Mouse (Mus musculus) heart, embryonic 16.5 days (tissue): Measurements from ENCODE around the gene Rpia. TPM values are rescaled to one million over a fixed set of nuclear protein-coding genes. Genes with fewer than 3 reads are reported as not detected.

Experiments used
- ATAC-seq: fragments of 200-750 bp; cut with Nextera tagmentation; replicated peaks from 2 replicates; pipeline ENCODE4 v1.8.0; 2017; ENCODE audit warnings: moderate number of reproducible peaks; ENCODE audit not compliant: insufficient read depth, low FRiP score; ENCODE audit errors: extremely low read depth
- H3K27ac ChIP-seq: fragments of 300-500 bp; sonication (generic); 2 replicates; pipeline ENCODE4 v1.5.1; 2014; ENCODE audit warnings: mild to moderate bottlenecking, low read length, control low read depth, moderate library complexity
- H3K27me3 ChIP-seq: fragments of 300-500 bp; sonication (generic); 2 replicates; pipeline ENCODE4 v1.6.1; 2014; ENCODE audit warnings: low read length, mixed read lengths; ENCODE audit not compliant: control insufficient read depth, insufficient read depth
- H3K36me3 ChIP-seq: fragments of 300-500 bp; sonication (generic); 2 replicates; pipeline ENCODE4 v1.6.1; 2014; ENCODE audit not compliant: control insufficient read depth, insufficient read depth
- H3K4me1 ChIP-seq: fragments of 300-500 bp; sonication (generic); 2 replicates; pipeline ENCODE4 v1.6.1; 2014; ENCODE audit warnings: low read length, mixed read lengths; ENCODE audit not compliant: control insufficient read depth, insufficient read depth
- H3K4me2 ChIP-seq: fragments of 300-500 bp; sonication (generic); 2 replicates; pipeline ENCODE4 v1.6.1; 2014; ENCODE audit warnings: low read depth, mild to moderate bottlenecking, control low read depth, low read length
- H3K4me3 ChIP-seq: fragments of 300-500 bp; sonication (generic); 2 replicates; pipeline ENCODE4 v1.5.1; 2014; ENCODE audit warnings: mild to moderate bottlenecking, control low read depth, low read length
- H3K9ac ChIP-seq: fragments of 300-500 bp; sonication (generic); 2 replicates; pipeline ENCODE4 v1.6.1; 2014; ENCODE audit warnings: low read length, control low read depth
- H3K9me3 ChIP-seq: fragments of 300-500 bp; sonication (generic); replicated peaks from 2 replicates; pipeline ENCODE4 v1.6.1; 2016; ENCODE audit warnings: low read length; ENCODE audit not compliant: control insufficient read depth
- WGBS: fragments of 180-500 bp; shearing (Covaris S2); extraction: QIAGEN DNeasy Blood & Tissue Kit; methylation state at CpG from one replicate; pipeline ENCODE4 v1.1.7; 2014; 5-methylcytosine and 5-hydroxymethylcytosine counted together
- polyA plus RNA-seq: library from polyadenylated mRNA; unstranded; fragments of >200 nt; fragmentation: Nextera tagmentation; extraction: Ambion mirVana; gene quantifications from 2 replicates; pipeline ENCODE4 v1.2.1, GENCODE M21; 2015

Gene Rpia
- polyA plus RNA-seq, 1 experiment from 2014 or later, result 1.6 TPM

- 86% methylated on average over 1 of the region's 1 CpGs for WGBS
- Histone ChIP-seq H3K4me3 (no peak overlapping the region), H3K9me3 (no peaks in the 10 kb centered on the region), H3K4me2 (no peak overlapping the region), H3K27ac (no peak overlapping the region), H3K9ac (no peak overlapping the region), H3K4me1 (no peaks in the 10 kb centered on the region), H3K36me3 (no peaks in the 10 kb centered on the region), H3K27me3 (no peaks in the 10 kb centered on the region)
- ATAC-seq, result no peak
Measured at GRCm38 (mm10) chr6:70729125-70729524, 62.9 kb downstream of the Rpia start.

- H3K4me2 ChIP-seq, result no peak overlapping the region
- H3K4me1 ChIP-seq, result no peaks in the 10 kb centered on the region
- no peak overlapping the region for H3K4me3 ChIP-seq
- no peak overlapping the region for H3K9ac ChIP-seq
- no peaks in the 10 kb centered on the region for H3K36me3 ChIP-seq
- no peak overlapping the region for H3K27ac ChIP-seq
- no peaks in the 10 kb centered on the region for H3K9me3 ChIP-seq
- 75% methylated on average over 4 of the region's 4 CpGs for WGBS
- no peak for ATAC-seq
- H3K27me3 ChIP-seq, result no peaks in the 10 kb centered on the region
Measured at GRCm38 (mm10) chr6:70727094-70727721, 64.8 kb downstream of the Rpia start.

GRCm38 (mm10) chr6:70725639-70726038, 66.4 kb downstream of the Rpia start:
- H3K9me3 ChIP-seq, result no peaks in the 10 kb centered on the region
- no peak overlapping the region for H3K9ac ChIP-seq
- no peak overlapping the region for H3K27ac ChIP-seq
- ATAC-seq, result no peak
- no peaks in the 10 kb centered on the region for H3K4me1 ChIP-seq
- H3K27me3 ChIP-seq, result no peaks in the 10 kb centered on the region
- no peak overlapping the region for H3K4me2 ChIP-seq
- 51% methylated on average over 2 of the region's 2 CpGs for WGBS
- no peaks in the 10 kb centered on the region for H3K36me3 ChIP-seq
- H3K4me3 ChIP-seq, result no peak overlapping the region

- Histone ChIP-seq H3K4me2 (no peak overlapping the region), H3K4me3 (no peak overlapping the region), H3K27me3 (no peaks in the 10 kb centered on the region), H3K9ac (no peak overlapping the region), H3K4me1 (no peaks in the 10 kb centered on the region), H3K36me3 (no peaks in the 10 kb centered on the region), H3K9me3 (no peaks in the 10 kb centered on the region), H3K27ac (no peak overlapping the region)
- no peak for ATAC-seq
- WGBS, result 88% methylated on average over 13 of the region's 13 CpGs
Measured at GRCm38 (mm10) chr6:70724722-70725121, 67.3 kb downstream of the Rpia start.

GRCm38 (mm10) chr6:70722298-70722697, 69.7 kb downstream of the Rpia start:
- Histone ChIP-seq H3K36me3 (no peaks in the 10 kb centered on the region), H3K4me2 (no peak overlapping the region), H3K27me3 (no peaks in the 10 kb centered on the region), H3K27ac (no peak overlapping the region), H3K9ac (no peak overlapping the region), H3K4me3 (no peak overlapping the region), H3K4me1 (no peaks in the 10 kb centered on the region), H3K9me3 (no peaks in the 10 kb centered on the region)
- no peak for ATAC-seq
- 86% methylated on average over 7 of the region's 7 CpGs for WGBS

GRCm38 (mm10) chr6:70718760-70719159, 73.3 kb downstream of the Rpia start:
- Histone ChIP-seq H3K36me3 (no peaks in the 10 kb centered on the region), H3K9me3 (no peaks in the 10 kb centered on the region), H3K9ac (no peak overlapping the region), H3K27ac (no peak overlapping the region), H3K4me2 (no peak overlapping the region), H3K4me1 (no peaks in the 10 kb centered on the region), H3K27me3 (no peaks in the 10 kb centered on the region), H3K4me3 (no peak overlapping the region)
- ATAC-seq, result no peak
- WGBS, result 52% methylated on average over 2 of the region's 2 CpGs

GRCm38 (mm10) chr6:70718164-70718563, 73.9 kb downstream of the Rpia start:
- H3K4me2 ChIP-seq, result no peak overlapping the region
- H3K9me3 ChIP-seq, result no peaks in the 10 kb centered on the region
- H3K4me3 ChIP-seq, result no peak overlapping the region
- no peaks in the 10 kb centered on the region for H3K36me3 ChIP-seq
- WGBS, result 70% methylated on average over 4 of the region's 4 CpGs
- no peaks in the 10 kb centered on the region for H3K27me3 ChIP-seq
- H3K27ac ChIP-seq, result no peak overlapping the region
- no peak for ATAC-seq
- no peak overlapping the region for H3K9ac ChIP-seq
- H3K4me1 ChIP-seq, result no peaks in the 10 kb centered on the region

- H3K27ac ChIP-seq, result no peak overlapping the region
- WGBS, result 60% methylated on average over 12 of the region's 12 CpGs
- no peak for ATAC-seq
- H3K36me3 ChIP-seq, result no peaks in the 10 kb centered on the region
- H3K9ac ChIP-seq, result no peak overlapping the region
- H3K4me1 ChIP-seq, result no peaks in the 10 kb centered on the region
- H3K9me3 ChIP-seq, result no peaks in the 10 kb centered on the region
- H3K4me2 ChIP-seq, result no peak overlapping the region
- no peaks in the 10 kb centered on the region for H3K27me3 ChIP-seq
- H3K4me3 ChIP-seq, result no peak overlapping the region
Measured at GRCm38 (mm10) chr6:70716701-70717393, 75.2 kb downstream of the Rpia start.
